Mouse (Mus musculus) ES-E14 (cell line): ENCODE data around the gene Tmem213. TPM values are rescaled to one million over a fixed set of nuclear protein-coding genes. Genes with fewer than 3 reads are reported as not detected.
A peak's percentile ranks its signal among the peaks of the same experiment; 100 is the strongest.

Experiments used
- DNase-seq: peaks from one replicate; pipeline ENCODE4 v3.0.0-alpha.2; 2013; ENCODE audit warnings: low read depth, low spot score
- H3K27ac ChIP-seq: 2 replicates; pipeline ENCODE4 v1.5.1; 2012; ENCODE audit warnings: low read depth, mild to moderate bottlenecking, low read length, moderate library complexity, mixed read lengths; ENCODE audit not compliant: poor library complexity, insufficient read depth, severe bottlenecking
- H3K36me3 ChIP-seq: 2 replicates; pipeline ENCODE4 v1.6.1; 2012; ENCODE audit warnings: mild to moderate bottlenecking, low read length, moderate library complexity, mixed read lengths; ENCODE audit not compliant: control insufficient read depth, poor library complexity, insufficient read depth, severe bottlenecking
- H3K4me1 ChIP-seq, 2 experiments: fragments of 150-350 bp in 1 of 2; sonication (generic) in 1 of 2; 2 replicates each; pipeline ENCODE4 v1.6.1; 2012; ENCODE audit warnings: low read length in 2 of 2, mild to moderate bottlenecking in 1 of 2, mixed read lengths in 1 of 2; ENCODE audit not compliant: control insufficient read depth in 2 of 2, insufficient read depth in 2 of 2, poor library complexity in 1 of 2
- H3K4me3 ChIP-seq, 2 experiments: fragments of 150-350 bp in 1 of 2; sonication (generic) in 1 of 2; 2 replicates each; pipeline ENCODE4 v1.5.1; 2012; ENCODE audit warnings: low read length in 2 of 2, low read depth in 1 of 2, mild to moderate bottlenecking in 1 of 2, mixed read lengths in 1 of 2; ENCODE audit not compliant: insufficient read depth in 1 of 2, poor library complexity in 1 of 2, severe bottlenecking in 1 of 2
- H3K9ac ChIP-seq: 2 replicates; pipeline ENCODE4 v1.6.1; 2012; ENCODE audit warnings: low read depth, mild to moderate bottlenecking, low read length, mixed read lengths; ENCODE audit not compliant: poor library complexity, insufficient read depth, severe bottlenecking
- H3K9me3 ChIP-seq: fragments of 150-350 bp; sonication (generic); 2 replicates; pipeline ENCODE4 v1.6.1; 2012; ENCODE audit warnings: low read depth, mild to moderate bottlenecking, low read length; ENCODE audit not compliant: control insufficient read depth, insufficient read depth
- CHD2 ChIP-seq: IDR thresholded peaks from 2 replicates; pipeline ENCODE4 v1.6.1; 2014; ENCODE audit warnings: mild to moderate bottlenecking, low read depth, low read length, inconsistent platforms
- HCFC1 ChIP-seq: IDR thresholded peaks from 2 replicates; pipeline ENCODE4 v1.6.1; 2012; ENCODE audit warnings: low read length, inconsistent platforms, borderline replicate concordance; ENCODE audit not compliant: insufficient read depth
- MAFK ChIP-seq: IDR thresholded peaks from 2 replicates; pipeline ENCODE4 v1.6.1; 2014; ENCODE audit warnings: mild to moderate bottlenecking, low read depth, low read length, inconsistent platforms; ENCODE audit not compliant: insufficient read depth
- ZC3H11A ChIP-seq: IDR thresholded peaks from 2 replicates; pipeline ENCODE4 v1.6.1; 2012; ENCODE audit warnings: low read depth, mild to moderate bottlenecking, inconsistent platforms, low read length, borderline replicate concordance
- ZNF384 ChIP-seq: IDR thresholded peaks from 2 replicates; pipeline ENCODE4 v1.6.1; 2012; ENCODE audit warnings: low read depth, low read length, inconsistent platforms
- in situ Hi-C, 2 experiments: fragments of 600-800 bp; cut with MboI; formaldehyde crosslinking; loops; one replicate each; pipeline ENCODE4 v1.15.1; 2025; ENCODE audit warnings: low sequenced_read_pairs in 2 of 2, inconsistent platforms in 1 of 2; ENCODE audit not compliant: unreplicated experiment in 2 of 2
- total RNA-seq: library from RNA; depleted of rRNA; stranded (reverse); fragments of 300-350 nt; gene quantifications from 2 replicates; pipeline ENCODE4 v1.2.3, GENCODE M21; 2012

Tmem213 gene
- total RNA-seq, 1 experiment: not detected

GRCm38 (mm10) chr6:38066215-38066614 lies 42.8 kb upstream of the Tmem213 start:
- in situ Hi-C loops: loop anchor here in 1 of 2 experiments (25.0 kb wide), 1 partner anchor 604 kb away; no protein-coding TSS in a partner anchor
- no peak overlapping the region for H3K27ac ChIP-seq
- peak; percentile 70 for DNase-seq
- TF ChIP-seq MAFK (no peak), ZC3H11A (peak; percentile 95), ZNF384 (peak; percentile 53; the same call in 1 of the 2 replicates), CHD2 (no peak)
- peaks cover 0 to 1% of the 10 kb centered on the region in 2 experiments; a peak in 1 of 4 replicates for H3K4me1 ChIP-seq
- H3K4me3 ChIP-seq: no peak overlapping the region
- no peak overlapping the region for H3K9ac ChIP-seq
- H3K36me3 ChIP-seq: no peaks in the 10 kb centered on the region
- H3K9me3 ChIP-seq: no peaks in the 10 kb centered on the region; the same call in 1 of the 2 replicates

DNA sequence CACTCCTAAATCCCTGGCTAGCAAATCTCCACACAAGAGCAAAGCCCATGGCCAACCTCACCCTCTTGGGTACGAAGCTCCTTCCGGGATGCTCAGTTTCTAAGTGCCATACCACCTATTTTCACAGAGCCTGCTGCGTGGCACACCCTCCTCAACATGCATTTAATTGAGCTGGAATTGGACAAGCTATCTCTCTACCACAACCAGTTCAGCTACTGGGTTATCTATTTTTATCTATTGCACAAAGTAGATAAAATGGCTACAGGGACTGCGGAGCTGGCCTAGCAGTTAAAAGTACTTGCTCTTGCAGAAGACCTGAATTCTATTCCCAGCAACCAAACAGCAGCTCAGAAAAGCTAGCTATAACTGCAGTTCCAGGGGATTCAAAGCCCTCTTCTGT lies 37.8 kb upstream of the Tmem213 start:
- H3K4me1 ChIP-seq: no peaks in the 10 kb centered on the region
- no peaks in the 10 kb centered on the region for H3K9me3 ChIP-seq
- in situ Hi-C loops: loop anchor here in 1 of 2 experiments (25.0 kb wide), 1 partner anchor 609 kb away; no protein-coding TSS in a partner anchor
- no peaks in the 10 kb centered on the region; the same call in 1 of the 2 replicates for H3K36me3 ChIP-seq
- H3K4me3 ChIP-seq: no peak overlapping the region
- TF ChIP-seq CHD2 (no peak), ZNF384 (no peak), MAFK (no peak), HCFC1 (no peak), ZC3H11A (no peak)
- H3K9ac ChIP-seq: no peak overlapping the region
- DNase-seq: no peak
- no peak overlapping the region for H3K27ac ChIP-seq

GRCm38 (mm10) chr6:38072137-38072796 lies 36.8 kb upstream of the Tmem213 start:
- no peak for DNase-seq
- in situ Hi-C loops: loop anchor here in 1 of 2 experiments (25.0 kb wide), 1 partner anchor 610 kb away; no protein-coding TSS in a partner anchor
- no peaks in the 10 kb centered on the region for H3K4me1 ChIP-seq
- H3K9ac ChIP-seq: no peak overlapping the region
- H3K36me3 ChIP-seq: no peaks in the 10 kb centered on the region; the same call in 1 of the 2 replicates
- H3K27ac ChIP-seq: no peak overlapping the region
- H3K9me3 ChIP-seq: no peaks in the 10 kb centered on the region
- H3K4me3 ChIP-seq: no peak overlapping the region
- no peak for TF ChIP-seq CHD2
- no peak for TF ChIP-seq ZNF384
- no peak for TF ChIP-seq ZC3H11A
- TF ChIP-seq HCFC1: no peak
- TF ChIP-seq MAFK: no peak

DNA sequence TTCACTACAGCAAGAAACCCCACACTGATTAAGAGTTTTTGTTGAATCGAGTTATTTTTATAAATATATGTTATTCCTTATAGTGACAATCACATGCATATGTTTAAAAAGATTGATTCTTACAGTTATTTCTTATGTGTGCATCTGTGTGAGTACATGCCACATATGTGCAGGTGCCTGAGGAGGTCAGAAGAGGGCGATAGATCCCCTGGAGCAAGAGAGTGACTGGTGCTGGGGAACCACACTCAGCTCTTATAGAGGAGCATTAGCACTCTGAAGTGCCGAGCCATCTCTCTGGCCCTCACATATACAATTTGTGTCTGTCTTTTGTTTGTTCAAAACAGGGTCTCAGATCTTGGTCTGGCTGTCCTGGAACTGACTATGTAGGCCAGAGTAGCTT lies 35.5 kb upstream of the Tmem213 start:
- DNase-seq: no peak
- TF ChIP-seq MAFK: no peak
- TF ChIP-seq ZC3H11A: 0 out of 2 replicates have a peak, but pooled peaks have one; percentile 15
- no peak for TF ChIP-seq CHD2
- no peak for TF ChIP-seq HCFC1
- no peak for TF ChIP-seq ZNF384
- no peaks in the 10 kb centered on the region for H3K4me1 ChIP-seq
- H3K9me3 ChIP-seq: no peaks in the 10 kb centered on the region
- H3K9ac ChIP-seq: no peak overlapping the region
- H3K27ac ChIP-seq: no peak overlapping the region
- H3K36me3 ChIP-seq: no peaks in the 10 kb centered on the region; the same call in 1 of the 2 replicates
- H3K4me3 ChIP-seq: no peak overlapping the region
- in situ Hi-C loops: loop anchor here in 1 of 2 experiments (25.0 kb wide), 1 partner anchor 611 kb away; no protein-coding TSS in a partner anchor
